ENCODE assay signal across 8 mouse cellular contexts in the genomic region with DNA sequence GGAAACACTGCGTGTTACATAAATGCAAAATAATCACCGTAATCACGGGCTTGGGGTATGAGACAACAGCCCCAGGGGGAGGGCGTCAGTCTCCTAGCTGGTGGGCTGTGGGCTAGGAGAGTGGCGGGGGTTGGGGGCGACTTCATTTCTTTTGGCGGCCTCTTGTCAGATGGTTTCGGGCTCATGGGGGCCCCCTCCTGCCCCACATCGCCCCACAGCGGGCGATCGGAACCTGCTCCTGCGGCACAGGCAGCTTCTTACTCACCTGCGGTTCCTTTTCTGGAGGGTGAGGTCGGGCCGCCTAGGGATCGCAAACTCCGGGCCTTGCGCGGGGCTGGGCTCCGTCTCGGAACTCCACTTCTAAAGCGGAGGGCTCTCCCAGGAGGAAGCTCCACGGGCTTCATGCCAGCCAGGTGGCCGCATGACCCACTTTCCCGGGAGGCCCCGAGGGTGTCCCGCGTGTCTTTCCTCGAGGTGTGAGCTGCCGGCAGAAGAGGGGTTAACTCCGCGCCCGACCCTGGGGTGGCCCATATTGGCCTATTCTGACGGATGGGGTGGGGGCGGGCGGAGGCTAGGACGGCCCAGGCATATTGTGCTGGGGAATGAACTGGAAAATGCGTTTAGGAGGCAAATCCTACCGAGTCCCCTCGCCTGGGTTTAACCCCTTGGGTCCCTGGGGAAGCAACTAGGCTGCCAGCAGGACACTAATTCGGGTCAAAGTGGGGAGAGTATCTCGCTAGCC. TPM values are rescaled to one million over a fixed set of nuclear protein-coding genes. Genes with fewer than 3 reads are reported as not detected.
A peak's percentile ranks its signal among the peaks of the same experiment; 100 is the strongest.
DNase-seq lines count a peak whose midpoint lies in the region; ATAC-seq and TF ChIP-seq lines count a peak whose summit lies in the region.

No protein-coding gene starts in this region.

- ATAC-seq in forebrain, embryonic 15.5 days (replicated peaks), result peak; percentile 39; the same call in 1 of the 2 replicates
- no peak for ATAC-seq in kidney, embryonic 15.5 days (replicated peaks; ENCODE audit: low FRiP score)

- peak; percentile 28 to 46 for DNase-seq in left cerebral cortex, adult 18-20 months (ENCODE audit: low spot score in 2 of 2)
- no peak for DNase-seq in left cerebral cortex, postnatal 25 days (ENCODE audit: low spot score in 2 of 2)
- DNase-seq in brain, embryonic 14.5 days (ENCODE audit: low read depth), result peak; percentile 88
- peak; percentile 30 for DNase-seq in lung, postnatal 10 days
- DNase-seq in right cerebral cortex, postnatal 25 days, result peak; percentile 48
- DNase-seq in ovary, postnatal 14 days (ENCODE audit: low spot score), result no peak

- peak overlapping the region; percentile 87 for H3K4me3 ChIP-seq in forebrain, embryonic 15.5 days
- H3K4me3 ChIP-seq in kidney, embryonic 15.5 days (replicated peaks), result peak overlapping the region; percentile 74

- intact Hi-C loops in left cerebral cortex, postnatal 25 days (cut with DNase I), result loop anchor here (5.0 kb wide), 1 partner anchor 173 kb away; no protein-coding TSS in a partner anchor

- no peaks in the 10 kb centered on the region for H3K36me3 ChIP-seq in forebrain, embryonic 15.5 days
- H3K36me3 ChIP-seq in kidney, embryonic 15.5 days, result no peaks in the 10 kb centered on the region

- peaks cover 64% of the 10 kb centered on the region for H3K4me1 ChIP-seq in forebrain, embryonic 15.5 days
- peaks cover 39% of the 10 kb centered on the region for H3K4me1 ChIP-seq in kidney, embryonic 15.5 days

- no peak for TF ChIP-seq POLR2A in brain, embryonic 14.5 days (IDR thresholded peaks at IDR 0.05; ENCODE audit: borderline replicate concordance, extremely low read depth, insufficient read depth, insufficient read length, poor library complexity, severe bottlenecking)

- peak overlapping the region; percentile 84 for H3K4me2 ChIP-seq in forebrain, embryonic 15.5 days (replicated peaks)
- peak overlapping the region; percentile 95 for H3K4me2 ChIP-seq in kidney, embryonic 15.5 days

- peak overlapping the region; percentile 88 for H3K9ac ChIP-seq in forebrain, embryonic 15.5 days (replicated peaks)
- H3K9ac ChIP-seq in kidney, embryonic 15.5 days, result peak overlapping the region; percentile 80

- no peaks in the 10 kb centered on the region for H3K9me3 ChIP-seq in forebrain, embryonic 15.5 days
- no peaks in the 10 kb centered on the region for H3K9me3 ChIP-seq in kidney, embryonic 15.5 days (replicated peaks)

- WGBS in forebrain, embryonic 15.5 days, result under 1% methylated on average over 43 of the region's 43 CpGs
- under 1% methylated on average over 43 of the region's 43 CpGs for WGBS in kidney, embryonic 15.5 days

- no peak for TF ChIP-seq CTCF in brain, embryonic 14.5 days (IDR thresholded peaks at IDR 0.05; ENCODE audit: borderline replicate concordance, extremely low read depth, insufficient read depth, insufficient read length)

- H3K27me3 ChIP-seq in forebrain, embryonic 15.5 days, result no peaks in the 10 kb centered on the region
- peaks cover 41% of the 10 kb centered on the region for H3K27me3 ChIP-seq in kidney, embryonic 15.5 days

- peak overlapping the region; percentile 97 for H3K27ac ChIP-seq in forebrain, embryonic 15.5 days (replicated peaks)
- no peak overlapping the region for H3K27ac ChIP-seq in kidney, embryonic 15.5 days

RNA-seq across cellular contexts. Expression of a gene that starts 1.4 kb away (rescaled TPM):
- 10 to 100 TPM; 91.6 to 92.4 TPM for total RNA-seq in left cerebral cortex, adult 18-20 months (2021)
- total RNA-seq in left cerebral cortex, postnatal 25 days (2021), result 100 to 1,000 TPM in 1 of 2 experiments, 10 to 100 TPM in 1; 91.2 to 115 TPM
- 14.4 and 31.1 TPM in 2 replicates for polyA plus RNA-seq in brain, embryonic 14.5 days (2012; rRNA removed)
- 10.1 and 10.2 TPM in 2 replicates for polyA plus RNA-seq in forebrain, embryonic 15.5 days (2015; fragmentation: Nextera tagmentation; extraction: Ambion mirVana)
- 4.1 and 4.9 TPM in 2 replicates for polyA plus RNA-seq in kidney, embryonic 15.5 days (2015; fragmentation: Nextera tagmentation; extraction: Ambion mirVana)

Comparison
In these comparisons a context has a peak if more than half of its experiments do, and no peak if none do; other contexts are left out.
1. DNase-seq: peak in left cerebral cortex, adult 18-20 months (2 of 2), brain, embryonic 14.5 days (single experiment), lung, postnatal 10 days (single experiment) and right cerebral cortex, postnatal 25 days (single experiment); none in left cerebral cortex, postnatal 25 days (0 of 2) and ovary, postnatal 14 days (single experiment).